Mouse (Mus musculus) retina, postnatal 1 day (tissue): ENCODE data around the gene Pih1d1.

ENCODE experiments used
- DNase-seq: peaks from one replicate; pipeline ENCODE4 v3.0.0-alpha.2; 2012

Pih1d1 gene

DNA sequence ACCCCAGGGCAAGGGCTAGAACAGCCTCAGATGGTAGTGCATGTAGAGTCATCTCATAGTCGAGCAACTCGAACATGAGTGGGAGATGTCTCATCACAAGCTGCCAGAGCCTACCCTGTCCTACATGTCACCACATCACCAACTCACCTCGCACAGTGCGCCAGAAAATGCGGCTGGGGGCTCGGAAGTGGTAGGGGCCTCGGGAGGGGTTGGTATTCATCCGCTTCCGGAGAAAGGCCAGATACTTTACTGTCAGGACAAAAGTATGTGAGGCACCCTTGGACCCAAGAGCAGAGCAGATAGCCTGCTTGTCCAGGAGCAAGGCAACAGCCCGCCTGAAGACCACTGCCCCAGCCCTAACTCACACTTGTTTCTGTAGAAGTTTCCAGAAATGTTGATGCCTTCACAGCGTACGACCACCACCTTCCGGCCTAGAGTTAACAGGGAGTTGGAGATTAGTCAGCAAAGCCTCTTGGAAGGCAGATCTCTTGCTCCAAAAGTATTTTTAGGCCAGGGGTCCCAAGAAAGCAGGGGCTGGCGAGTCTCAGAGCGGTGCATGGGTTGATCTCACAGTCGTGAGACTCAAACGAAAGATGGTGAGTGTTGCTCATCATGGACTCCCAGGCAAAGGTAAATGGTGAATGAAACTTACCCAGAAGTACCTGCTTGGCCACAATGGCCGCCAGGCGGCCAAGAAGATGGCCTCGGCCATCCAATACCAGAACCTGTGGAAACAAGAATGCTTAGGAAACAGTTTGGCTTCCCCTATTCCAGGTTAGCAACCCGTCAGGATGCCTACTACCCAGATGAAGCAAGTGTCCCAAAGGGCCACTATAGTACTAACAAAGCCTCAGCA, 27.0 kb upstream of the Pih1d1 start:
- no peak for DNase-seq

- no peak for DNase-seq
Measured at GRCm38 (mm10) chr7:45127700-45128224, 26.3 kb upstream of the Pih1d1 start.

DNA sequence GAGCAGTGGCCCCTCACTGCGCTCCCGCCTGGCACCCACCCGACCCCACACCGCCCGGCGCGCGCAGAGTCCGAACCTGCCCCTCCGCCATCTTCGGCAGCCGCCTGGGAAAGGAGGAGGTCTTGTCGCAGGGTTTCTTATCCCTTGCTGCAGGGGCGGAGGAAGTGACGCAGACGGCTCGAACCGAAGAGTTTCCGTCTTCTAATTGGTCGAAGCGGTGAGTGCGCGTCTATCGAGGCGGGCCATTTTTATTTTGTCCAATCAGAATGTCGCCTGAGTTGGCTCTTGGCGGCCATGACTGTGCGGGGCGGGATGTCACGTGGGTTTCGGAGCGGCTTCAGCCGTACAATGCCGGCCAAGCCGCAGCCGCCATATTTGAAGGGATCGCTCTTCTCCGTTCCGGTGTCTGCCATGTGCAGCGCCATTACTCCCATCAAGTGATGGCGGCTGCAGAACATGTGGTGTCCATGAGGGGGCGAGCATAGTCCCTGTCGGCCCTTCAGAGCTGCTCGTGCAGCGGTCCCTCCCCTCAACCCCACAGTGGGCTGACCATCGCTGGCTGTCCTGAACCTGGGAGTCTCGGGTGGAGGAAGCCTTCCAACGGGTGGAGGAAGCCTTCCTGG, 25.4 kb upstream of the Pih1d1 start, which contains the start of gene Rpl13a:
TSS of gene Rpl13a (minus strand) at position 138 of the 623 bp plus-strand sequence.
- peak; percentile 100 for DNase-seq

DNA sequence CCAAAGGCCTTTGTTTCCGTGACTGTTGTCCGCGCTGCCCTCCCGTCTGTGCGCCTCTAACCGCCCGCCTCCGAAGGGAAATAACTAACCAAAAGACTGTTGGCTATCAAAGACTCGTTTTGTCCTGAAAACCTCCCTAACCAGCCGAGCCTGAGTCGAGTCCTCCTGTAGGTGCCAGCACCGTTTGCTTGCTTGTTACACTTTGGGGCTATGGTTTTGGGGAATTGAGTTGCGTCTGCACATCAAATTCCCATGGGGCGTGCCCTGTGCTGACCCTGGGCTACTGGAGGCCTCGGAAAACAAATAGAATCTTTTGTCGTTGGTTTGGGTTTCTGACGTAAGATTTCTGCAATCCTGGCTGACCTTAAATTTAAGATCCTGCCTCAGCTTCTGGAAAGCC, 24.8 kb upstream of the Pih1d1 start:
- no peak for DNase-seq

DNA sequence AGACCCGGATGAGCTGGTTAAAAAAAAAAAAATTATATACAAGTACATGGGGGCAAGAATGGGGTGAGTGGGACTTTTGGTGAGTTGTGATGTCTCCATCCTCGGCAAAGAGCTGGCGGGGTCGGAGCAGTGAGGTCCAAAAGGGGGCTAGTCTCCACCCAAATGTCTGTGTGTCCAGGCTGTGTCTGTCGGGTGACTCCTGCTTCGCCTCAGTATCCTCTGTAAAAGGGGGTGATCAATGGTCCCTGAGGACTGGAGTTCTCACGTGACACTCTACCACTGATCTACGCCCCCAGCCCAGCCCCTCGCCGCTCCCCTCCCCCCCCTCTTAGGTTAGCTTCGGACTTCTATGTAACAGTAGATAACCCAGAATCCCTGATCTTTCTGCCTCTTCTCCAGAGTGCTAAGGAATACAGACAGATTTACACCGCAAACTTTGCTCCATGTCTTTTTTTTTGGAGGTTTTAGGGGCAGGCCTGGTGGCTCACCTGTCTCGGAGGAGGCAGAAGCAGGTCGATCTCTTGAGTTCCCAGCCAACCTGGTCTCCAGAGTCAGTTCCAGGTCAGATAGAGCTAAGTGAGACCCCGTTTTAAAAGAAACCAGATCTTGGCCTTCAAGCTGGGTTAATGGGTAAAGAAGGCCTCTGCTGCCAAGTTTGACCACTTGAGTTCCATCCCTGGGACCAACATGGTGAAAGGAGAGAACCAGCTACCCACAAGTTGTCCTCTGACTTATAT, 24.2 kb upstream of the Pih1d1 start:
- DNase-seq = no peak

DNA sequence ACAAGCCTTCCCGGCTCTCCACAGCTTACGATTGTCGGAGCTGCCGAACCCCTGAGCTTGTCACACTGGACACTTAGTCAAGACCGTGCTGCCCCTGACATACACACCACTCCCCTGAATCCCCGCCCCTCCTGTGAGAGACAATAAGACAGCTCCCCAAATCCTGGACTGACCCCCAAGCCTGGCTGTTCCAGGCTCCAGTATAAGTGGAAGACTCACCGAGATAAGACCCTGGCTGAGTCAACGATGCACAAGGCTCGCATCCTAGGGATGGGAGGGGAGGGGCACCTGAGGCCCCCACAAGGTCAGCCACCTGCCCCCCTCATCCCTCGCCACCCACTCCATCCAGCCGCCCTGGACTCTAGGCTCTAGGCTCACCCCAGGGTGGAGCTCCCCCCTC, 22.3 kb upstream of the Pih1d1 start:
- no peak for DNase-seq

GRCm38 (mm10) chr7:45133446-45134159, 20.5 kb upstream of the Pih1d1 start:
- DNase-seq = no peak

GRCm38 (mm10) chr7:45134544-45135026, 19.5 kb upstream of the Pih1d1 start:
- DNase-seq = peak; percentile 77

DNA sequence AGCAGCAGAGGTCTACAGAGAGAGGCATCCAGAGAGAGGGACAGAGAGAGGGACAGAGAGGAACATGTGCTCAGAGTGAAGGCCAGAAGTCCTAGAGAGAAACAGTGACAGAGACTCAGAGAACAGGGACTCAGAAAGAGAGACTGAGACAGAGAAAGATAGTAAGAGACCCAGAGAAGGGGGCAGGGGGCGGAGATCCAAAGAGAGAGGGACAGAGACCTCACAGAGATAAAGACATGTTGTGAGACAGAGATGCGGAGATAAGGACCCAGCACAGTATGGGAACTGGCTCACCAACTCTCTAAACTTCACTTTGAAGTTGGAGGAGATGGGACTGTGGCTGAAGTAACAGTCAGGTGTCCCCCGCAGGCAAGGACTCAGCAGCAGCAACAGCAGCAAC, 18.7 kb upstream of the Pih1d1 start:
- DNase-seq = no peak

GRCm38 (mm10) chr7:45135993-45136567, 18.0 kb upstream of the Pih1d1 start, which contains the start of the genes Gm45713 and Flt3l:
TSS of gene Gm45713 (minus strand) at chr7:45136231.
TSS of gene Flt3l (minus strand) at chr7:45136432.
- DNase-seq = peak; percentile 95

DNA sequence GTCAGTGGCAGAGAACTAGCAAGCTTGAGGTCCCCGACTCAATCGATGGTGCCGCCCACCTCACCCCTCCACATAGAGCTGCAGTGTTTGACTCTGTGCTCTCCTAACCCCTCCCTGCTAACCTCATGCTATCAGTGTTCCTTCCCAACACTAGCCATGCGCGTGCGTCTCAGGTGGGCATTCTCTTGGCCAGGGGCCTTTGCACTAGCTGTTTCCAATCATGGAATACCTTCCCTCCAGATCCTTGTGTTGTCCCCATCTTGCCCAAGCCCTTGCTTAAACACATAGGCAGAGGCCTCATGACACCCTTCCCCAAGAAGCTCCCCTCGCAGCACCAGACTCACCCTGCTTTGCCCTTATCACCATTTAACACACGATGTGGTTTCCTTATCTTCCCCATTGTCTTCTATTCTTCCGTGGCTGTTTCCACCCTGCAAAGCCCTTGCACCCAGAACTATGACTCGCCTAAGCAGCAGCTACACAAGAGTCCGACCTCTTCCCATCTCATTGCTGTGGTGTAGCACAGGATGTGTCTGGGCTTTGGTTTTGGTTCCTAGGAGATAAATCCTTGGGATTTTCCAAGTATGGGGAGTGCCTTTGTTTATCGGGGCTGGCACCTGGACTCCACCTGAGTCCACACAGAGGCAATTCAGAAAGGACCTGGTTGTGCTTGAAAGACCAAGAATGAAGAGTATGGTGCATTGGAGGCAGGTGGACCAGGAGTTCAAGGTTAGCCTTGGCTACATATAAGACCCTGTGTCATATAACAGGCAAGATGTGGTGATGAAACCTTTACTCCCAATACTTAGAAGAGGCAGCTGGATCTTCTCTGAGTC, 16.7 kb upstream of the Pih1d1 start:
- no peak for DNase-seq

GRCm38 (mm10) chr7:45138403-45138802, 15.7 kb upstream of the Pih1d1 start:
- DNase-seq = no peak

- no peak for DNase-seq
Measured at GRCm38 (mm10) chr7:45139904-45140723, 14.0 kb upstream of the Pih1d1 start.

GRCm38 (mm10) chr7:45141319-45141718, 12.8 kb upstream of the Pih1d1 start:
- DNase-seq = no peak

- DNase-seq = no peak
Measured at GRCm38 (mm10) chr7:45141914-45142313, 12.2 kb upstream of the Pih1d1 start.

GRCm38 (mm10) chr7:45144368-45145174, 9.5 kb upstream of the Pih1d1 start:
- DNase-seq = no peak

DNA sequence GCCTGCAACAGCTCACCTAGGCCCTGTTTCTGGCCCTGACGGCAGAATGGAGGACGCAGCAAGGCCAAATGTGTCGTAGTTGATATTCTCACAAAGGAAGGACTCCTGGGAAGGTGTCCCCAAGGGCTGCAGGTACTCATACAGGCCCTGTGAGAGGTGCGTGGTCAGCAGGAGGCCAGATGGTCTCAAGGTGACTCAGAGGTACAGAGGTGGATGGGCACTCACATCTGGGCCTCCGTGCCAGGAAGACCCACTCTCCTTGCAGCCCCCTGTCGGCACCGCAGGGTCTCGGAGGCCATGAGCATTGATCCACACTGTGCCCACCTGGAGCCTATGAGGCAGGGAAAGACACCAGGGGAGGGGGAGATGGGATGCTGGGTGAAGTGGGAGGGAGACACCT, 8.6 kb upstream of the Pih1d1 start:
- no peak for DNase-seq

DNA sequence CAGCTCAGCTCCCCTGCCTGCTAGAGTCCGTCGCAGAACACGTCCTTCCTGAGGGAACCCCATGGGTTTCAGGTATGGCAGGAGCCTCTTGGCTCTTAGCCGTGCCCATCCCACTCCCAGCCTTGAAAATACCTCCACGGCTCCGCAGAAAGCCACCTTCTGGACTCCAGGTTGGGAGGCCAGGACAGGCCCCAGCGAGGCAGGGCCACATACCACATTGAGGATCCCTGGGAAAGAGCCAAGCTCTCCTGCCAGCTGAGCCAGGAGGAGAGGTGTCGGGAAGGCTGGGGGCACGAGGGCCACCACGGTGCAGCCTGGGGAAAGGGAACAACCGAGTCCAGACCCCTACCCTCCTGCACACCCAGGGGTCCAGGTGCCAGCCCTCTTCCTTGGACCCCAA, 6.8 kb upstream of the Pih1d1 start:
- no peak for DNase-seq

- DNase-seq = no peak
Measured at GRCm38 (mm10) chr7:45147899-45148298, 6.2 kb upstream of the Pih1d1 start.
